Mouse (Mus musculus) lung, embryonic 15.5 days (tissue): Measurements from ENCODE around the gene Arhgap44. TPM values are rescaled to one million over a fixed set of nuclear protein-coding genes. Genes with fewer than 3 reads are reported as not detected.

Experiments
- ATAC-seq: fragments of 200-750 bp; cut with Nextera tagmentation; 2 replicates; pipeline ENCODE4 v1.8.0; 2017; ENCODE audit warnings: moderate number of reproducible peaks, borderline replicate concordance; ENCODE audit not compliant: low FRiP score, low TSS enrichment; ENCODE audit errors: extremely low read depth
- H3K27ac ChIP-seq: fragments of 300-500 bp; sonication (generic); 2 replicates; pipeline ENCODE4 v1.5.1; 2015; ENCODE audit warnings: moderate library complexity, mild to moderate bottlenecking, inconsistent platforms
- H3K27me3 ChIP-seq: fragments of 300-500 bp; sonication (generic); 2 replicates; pipeline ENCODE4 v1.6.1; 2015; ENCODE audit warnings: inconsistent platforms
- H3K36me3 ChIP-seq: fragments of 300-500 bp; sonication (generic); 2 replicates; pipeline ENCODE4 v1.6.1; 2015; ENCODE audit warnings: inconsistent platforms
- H3K4me1 ChIP-seq: fragments of 300-500 bp; sonication (generic); 2 replicates; pipeline ENCODE4 v1.6.1; 2015; ENCODE audit warnings: inconsistent platforms
- H3K4me2 ChIP-seq: fragments of 300-500 bp; sonication (generic); 2 replicates; pipeline ENCODE4 v1.6.1; 2015; ENCODE audit warnings: inconsistent platforms, mild to moderate bottlenecking, moderate library complexity
- H3K4me3 ChIP-seq: fragments of 300-500 bp; sonication (generic); 2 replicates; pipeline ENCODE4 v1.5.1; 2015; ENCODE audit warnings: mild to moderate bottlenecking, inconsistent platforms
- H3K9ac ChIP-seq: fragments of 300-500 bp; sonication (generic); 2 replicates; pipeline ENCODE4 v1.6.1; 2015; ENCODE audit warnings: inconsistent platforms
- H3K9me3 ChIP-seq: fragments of 300-500 bp; sonication (generic); 2 replicates; pipeline ENCODE4 v1.6.1; 2016; ENCODE audit warnings: inconsistent platforms
- WGBS: fragments of 180-500 bp; shearing (Covaris S2); methylation state at CpG from one replicate; pipeline ENCODE4 v1.1.7; 2015; 5-methylcytosine and 5-hydroxymethylcytosine counted together
- polyA plus RNA-seq: library from polyadenylated mRNA; unstranded; fragments of >200 nt; fragmentation: Nextera tagmentation; extraction: Ambion mirVana; gene quantifications from 2 replicates; pipeline ENCODE4 v1.2.1, GENCODE M21; 2015

The Arhgap44 gene
- polyA plus RNA-seq, 1 experiment from 2014 or later = 15.8 TPM

DNA sequence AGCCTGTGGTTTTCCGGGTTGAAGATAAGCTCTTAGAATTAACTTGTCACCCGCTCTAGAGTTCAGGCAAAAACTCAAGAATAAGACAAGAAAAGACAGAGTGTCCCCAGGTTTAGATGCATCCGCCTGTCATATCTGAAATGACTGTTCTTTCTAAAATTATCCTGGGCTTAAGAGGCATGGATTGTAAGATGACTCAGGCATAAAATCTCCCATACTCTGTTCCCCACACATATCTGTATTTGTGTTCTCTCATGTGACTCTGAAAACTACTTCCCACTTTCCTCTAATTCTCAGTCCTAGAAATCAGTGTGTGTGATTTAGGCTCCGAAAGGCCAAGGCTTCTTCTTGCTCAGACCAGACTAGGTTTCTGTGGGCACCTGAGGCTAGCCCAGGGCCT, 93.7 kb downstream of the Arhgap44 start:
- WGBS = 94% methylated on average over 4 of the region's 4 CpGs
- Histone ChIP-seq H3K4me1 (no peaks in the 10 kb centered on the region), H3K9me3 (no peaks in the 10 kb centered on the region), H3K4me2 (no peak overlapping the region), H3K4me3 (no peak overlapping the region), H3K27me3 (no peaks in the 10 kb centered on the region), H3K27ac (no peak overlapping the region), H3K9ac (no peak overlapping the region), H3K36me3 (peaks cover 3% of the 10 kb centered on the region; the same call in 1 of the 2 replicates)
- ATAC-seq = no peak

GRCm38 (mm10) chr11:65065201-65065600, 97.6 kb downstream of the Arhgap44 start:
- no peak overlapping the region for H3K4me3 ChIP-seq
- ATAC-seq = no peak
- no peaks in the 10 kb centered on the region for H3K9me3 ChIP-seq
- H3K9ac ChIP-seq = no peak overlapping the region
- H3K4me2 ChIP-seq = no peak overlapping the region
- 81% methylated on average over 13 of the region's 13 CpGs for WGBS
- no peaks in the 10 kb centered on the region for H3K27me3 ChIP-seq
- no peaks in the 10 kb centered on the region for H3K4me1 ChIP-seq
- H3K27ac ChIP-seq = no peak overlapping the region
- H3K36me3 ChIP-seq = no peaks in the 10 kb centered on the region

GRCm38 (mm10) chr11:65061437-65061836, 101.3 kb downstream of the Arhgap44 start:
- H3K4me2 ChIP-seq = no peak overlapping the region
- no peaks in the 10 kb centered on the region for H3K4me1 ChIP-seq
- WGBS = 58% methylated on average over 3 of the region's 3 CpGs
- no peaks in the 10 kb centered on the region for H3K9me3 ChIP-seq
- H3K4me3 ChIP-seq = no peak overlapping the region
- no peak overlapping the region for H3K27ac ChIP-seq
- no peak overlapping the region for H3K9ac ChIP-seq
- H3K36me3 ChIP-seq = no peaks in the 10 kb centered on the region
- H3K27me3 ChIP-seq = no peaks in the 10 kb centered on the region
- no peak for ATAC-seq

- Histone ChIP-seq H3K27me3 (no peaks in the 10 kb centered on the region), H3K36me3 (no peaks in the 10 kb centered on the region), H3K4me2 (no peak overlapping the region), H3K9ac (no peak overlapping the region), H3K9me3 (no peaks in the 10 kb centered on the region), H3K4me3 (no peak overlapping the region), H3K27ac (no peak overlapping the region), H3K4me1 (no peaks in the 10 kb centered on the region)
- no peak for ATAC-seq
- WGBS = 74% methylated on average over 12 of the region's 12 CpGs
Measured at GRCm38 (mm10) chr11:65059531-65059930, 103.2 kb downstream of the Arhgap44 start.

DNA sequence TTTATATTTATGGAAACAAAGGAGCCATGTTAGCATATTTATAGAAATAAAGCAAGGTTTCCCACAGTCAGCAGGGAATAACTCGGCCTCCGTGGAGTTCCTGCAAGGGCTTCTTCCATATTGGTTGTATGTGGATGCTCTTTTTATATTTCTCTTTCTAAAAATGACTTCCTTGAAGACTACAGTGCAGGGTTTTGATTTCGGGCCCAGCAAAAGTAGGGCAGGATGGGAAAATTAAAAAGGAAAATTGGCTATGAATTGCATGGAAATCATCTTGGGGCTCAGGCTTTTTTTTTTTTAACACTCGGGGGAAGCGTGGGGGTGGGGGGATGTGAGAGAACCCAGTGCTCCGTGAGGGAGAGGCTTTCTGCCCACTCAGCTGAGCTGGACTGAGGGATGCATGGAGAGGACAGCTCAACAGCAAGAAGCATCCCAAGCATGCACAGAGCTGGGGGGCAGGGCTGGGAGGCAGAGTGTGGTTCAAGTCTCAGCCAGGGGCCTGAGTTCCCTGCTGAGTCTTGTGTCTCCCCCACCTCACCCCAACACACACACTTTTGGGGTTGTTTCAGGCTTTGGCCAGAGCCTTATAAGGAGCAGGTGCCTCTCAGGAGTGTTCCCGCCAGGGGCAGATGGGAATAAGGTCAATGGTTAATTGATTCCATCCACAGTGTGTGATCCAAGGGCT, 104.4 kb downstream of the Arhgap44 start:
- no peak for ATAC-seq
- Histone ChIP-seq H3K9me3 (no peaks in the 10 kb centered on the region), H3K27me3 (no peaks in the 10 kb centered on the region), H3K36me3 (no peaks in the 10 kb centered on the region), H3K9ac (no peak overlapping the region), H3K4me2 (no peak overlapping the region), H3K4me3 (no peak overlapping the region), H3K27ac (no peak overlapping the region), H3K4me1 (no peaks in the 10 kb centered on the region)
- 60% methylated on average over 7 of the region's 7 CpGs for WGBS

DNA sequence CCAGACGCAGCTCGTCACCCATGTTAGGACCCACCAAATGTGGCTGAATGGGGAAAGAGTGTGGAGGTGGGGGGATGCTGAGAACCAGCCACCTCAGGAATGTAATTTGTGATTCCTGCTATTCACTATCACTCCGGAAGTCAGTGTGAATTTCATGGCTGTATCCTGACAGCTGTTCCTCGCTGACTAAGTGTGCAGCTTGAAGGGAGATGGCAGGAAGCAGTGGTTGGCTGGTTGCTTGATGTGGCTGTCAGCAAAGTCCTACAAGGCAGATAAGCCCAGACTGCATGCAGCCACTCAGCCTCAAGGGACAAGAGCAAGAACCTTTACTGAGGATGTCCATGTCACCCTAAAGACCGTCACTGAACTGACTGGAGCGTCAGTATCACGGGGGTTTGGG, 107.2 kb downstream of the Arhgap44 start:
- H3K4me1 ChIP-seq = no peaks in the 10 kb centered on the region
- no peaks in the 10 kb centered on the region for H3K9me3 ChIP-seq
- no peak for ATAC-seq
- H3K36me3 ChIP-seq = no peaks in the 10 kb centered on the region
- no peaks in the 10 kb centered on the region for H3K27me3 ChIP-seq
- H3K4me2 ChIP-seq = no peak overlapping the region
- WGBS = 44% methylated on average over 7 of the region's 7 CpGs
- H3K27ac ChIP-seq = no peak overlapping the region
- H3K9ac ChIP-seq = no peak overlapping the region
- H3K4me3 ChIP-seq = no peak overlapping the region

DNA sequence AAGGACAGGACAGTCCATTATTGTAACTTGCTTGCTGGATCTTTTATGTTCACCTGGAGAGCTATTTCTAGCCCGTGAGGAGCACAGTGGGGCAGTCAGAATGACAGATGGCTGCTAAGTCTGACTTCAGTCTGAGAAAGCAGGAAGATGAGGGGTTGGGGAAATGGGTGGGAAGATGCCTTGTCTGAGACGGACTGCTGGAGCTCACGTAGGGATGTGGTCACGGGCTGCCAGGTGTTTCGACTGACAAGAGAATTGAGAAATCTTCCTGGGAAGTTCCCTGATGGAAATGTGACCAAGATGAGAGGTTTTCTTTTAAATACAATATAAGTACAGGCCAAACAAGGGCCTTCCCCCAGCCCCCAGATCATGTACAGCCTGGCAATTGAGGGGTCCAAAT, 108.5 kb downstream of the Arhgap44 start:
- H3K36me3 ChIP-seq = no peaks in the 10 kb centered on the region
- ATAC-seq = no peak
- H3K27me3 ChIP-seq = no peaks in the 10 kb centered on the region
- no peak overlapping the region for H3K4me2 ChIP-seq
- H3K4me1 ChIP-seq = no peaks in the 10 kb centered on the region
- no peaks in the 10 kb centered on the region for H3K9me3 ChIP-seq
- WGBS = 71% methylated on average over 5 of the region's 5 CpGs
- no peak overlapping the region for H3K4me3 ChIP-seq
- H3K9ac ChIP-seq = no peak overlapping the region
- no peak overlapping the region for H3K27ac ChIP-seq

- Histone ChIP-seq H3K9ac (no peak overlapping the region), H3K27ac (no peak overlapping the region), H3K27me3 (no peaks in the 10 kb centered on the region), H3K36me3 (no peaks in the 10 kb centered on the region), H3K4me1 (no peaks in the 10 kb centered on the region), H3K4me2 (no peak overlapping the region), H3K4me3 (no peak overlapping the region), H3K9me3 (no peaks in the 10 kb centered on the region)
- WGBS = 60% methylated on average over 5 of the region's 5 CpGs
- no peak for ATAC-seq
Measured at GRCm38 (mm10) chr11:65050819-65051218, 111.9 kb downstream of the Arhgap44 start.

DNA sequence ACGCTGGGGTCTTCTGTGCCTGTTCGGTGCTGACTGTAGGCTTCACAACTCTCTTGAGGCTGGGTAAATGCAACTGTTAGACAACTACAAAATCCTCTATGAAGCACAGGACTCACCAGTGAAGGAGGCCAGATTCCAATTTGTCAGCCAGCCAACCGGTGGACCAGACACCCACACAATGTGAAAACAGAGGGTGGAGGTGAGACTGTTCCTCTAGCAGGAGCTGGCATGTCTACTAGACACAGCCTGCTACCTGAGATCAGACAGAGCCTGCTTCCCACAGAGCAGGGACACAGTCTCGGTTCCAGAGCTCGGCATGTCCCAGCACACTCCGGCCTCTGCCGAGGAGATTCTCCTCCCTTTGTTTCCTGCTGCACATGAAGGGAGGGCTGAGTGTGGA, 113.7 kb downstream of the Arhgap44 start:
- no peak overlapping the region for H3K4me2 ChIP-seq
- H3K27me3 ChIP-seq = no peaks in the 10 kb centered on the region
- no peak overlapping the region for H3K9ac ChIP-seq
- H3K27ac ChIP-seq = no peak overlapping the region
- H3K4me1 ChIP-seq = no peaks in the 10 kb centered on the region
- no peak overlapping the region for H3K4me3 ChIP-seq
- WGBS = 78% methylated on average over 7 of the region's 7 CpGs
- no peaks in the 10 kb centered on the region for H3K9me3 ChIP-seq
- ATAC-seq = no peak
- no peaks in the 10 kb centered on the region for H3K36me3 ChIP-seq

GRCm38 (mm10) chr11:65040556-65040955, 122.2 kb downstream of the Arhgap44 start:
- Histone ChIP-seq H3K36me3 (no peaks in the 10 kb centered on the region), H3K4me3 (no peak overlapping the region), H3K4me2 (no peak overlapping the region), H3K27me3 (no peaks in the 10 kb centered on the region), H3K9ac (no peak overlapping the region), H3K4me1 (peaks cover 19% of the 10 kb centered on the region), H3K27ac (peak overlapping the region; percentile 75; the same call in 1 of the 2 replicates), H3K9me3 (no peaks in the 10 kb centered on the region)
- ATAC-seq = no peak
- WGBS = 70% methylated on average over 6 of the region's 6 CpGs

DNA sequence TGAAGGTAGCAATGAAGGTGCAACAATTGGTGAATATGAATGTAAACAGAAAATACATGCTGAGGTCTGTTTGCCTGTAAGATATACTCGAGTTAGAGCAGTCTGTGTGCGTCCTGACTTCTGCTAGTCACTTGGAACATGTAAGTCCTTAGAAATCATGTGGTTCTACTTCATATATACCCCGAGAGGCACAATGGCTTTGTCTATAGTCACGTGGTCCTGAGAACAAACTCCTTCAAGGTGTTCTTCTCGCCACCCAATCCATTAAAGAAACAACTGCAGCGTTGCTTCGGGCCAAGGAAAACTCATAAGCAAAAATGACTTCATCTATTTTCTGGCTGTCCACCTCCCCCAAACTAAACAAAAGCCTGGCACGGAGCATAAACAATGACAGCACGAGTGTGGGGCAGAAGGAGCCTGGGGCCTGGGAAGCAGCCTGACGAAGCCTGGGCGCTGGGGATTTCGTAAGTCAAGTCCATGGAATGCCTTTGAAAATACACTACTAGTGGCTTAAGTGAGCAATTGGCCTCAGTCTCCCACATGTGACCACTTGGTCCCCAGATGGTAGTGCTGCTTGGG, 123.2 kb downstream of the Arhgap44 start:
- Histone ChIP-seq H3K27me3 (no peaks in the 10 kb centered on the region), H3K4me2 (peak overlapping the region; percentile 26), H3K9me3 (no peaks in the 10 kb centered on the region), H3K27ac (peak overlapping the region; percentile 75), H3K36me3 (no peaks in the 10 kb centered on the region), H3K4me3 (no peak overlapping the region), H3K4me1 (peaks cover 19% of the 10 kb centered on the region), H3K9ac (no peak overlapping the region)
- ATAC-seq = peak; percentile 81
- 24% methylated on average over 12 of the region's 12 CpGs for WGBS

DNA sequence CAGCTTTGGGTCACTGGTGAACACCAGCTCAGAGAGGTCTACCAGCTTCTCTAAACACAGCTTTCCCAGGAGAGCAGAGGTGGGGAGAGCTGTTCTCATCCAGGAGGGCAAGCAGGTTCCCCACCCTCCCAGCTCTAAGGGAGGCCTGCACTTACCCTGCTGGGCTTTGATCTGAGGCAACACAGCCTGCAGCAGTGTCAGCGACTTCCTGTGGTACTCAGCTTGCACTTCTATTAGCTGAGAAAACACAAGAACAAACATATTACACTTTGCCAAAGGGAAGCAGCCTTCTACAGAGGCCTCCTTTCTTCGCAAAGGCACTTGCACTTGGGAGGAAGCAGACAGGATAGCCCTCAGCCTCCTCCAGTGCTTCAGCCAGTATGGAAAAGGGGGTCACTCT, 123.8 kb downstream of the Arhgap44 start:
- peak overlapping the region; percentile 75 for H3K27ac ChIP-seq
- no peak overlapping the region for H3K4me3 ChIP-seq
- no peak overlapping the region for H3K9ac ChIP-seq
- no peaks in the 10 kb centered on the region for H3K27me3 ChIP-seq
- no peak overlapping the region for H3K4me2 ChIP-seq
- no peaks in the 10 kb centered on the region for H3K9me3 ChIP-seq
- ATAC-seq = peak; percentile 52
- H3K4me1 ChIP-seq = peaks cover 19% of the 10 kb centered on the region
- WGBS = 22% methylated on average over 2 of the region's 2 CpGs
- H3K36me3 ChIP-seq = no peaks in the 10 kb centered on the region
